Mouse (Mus musculus) heart, embryonic 15.5 days (tissue): ENCODE measurements around the gene Rprd1b. TPM values are rescaled to one million over a fixed set of nuclear protein-coding genes. Genes with fewer than 3 reads are reported as not detected.

Experiments used
- ATAC-seq: fragments of 200-750 bp; cut with Nextera tagmentation; replicated peaks from 2 replicates; pipeline ENCODE4 v1.8.0; 2017; ENCODE audit warnings: low read depth, moderate TSS enrichment; ENCODE audit not compliant: insufficient number of reproducible peaks, insufficient read depth, low FRiP score
- H3K27ac ChIP-seq: fragments of 300-500 bp; sonication (generic); 2 replicates; pipeline ENCODE4 v1.5.1; 2015; ENCODE audit warnings: mild to moderate bottlenecking, inconsistent platforms
- H3K27me3 ChIP-seq: fragments of 300-500 bp; sonication (generic); 2 replicates; pipeline ENCODE4 v1.6.1; 2015; ENCODE audit warnings: inconsistent platforms
- H3K36me3 ChIP-seq: fragments of 300-500 bp; sonication (generic); 2 replicates; pipeline ENCODE4 v1.6.1; 2015; ENCODE audit warnings: mild to moderate bottlenecking, inconsistent platforms
- H3K4me1 ChIP-seq: fragments of 300-500 bp; sonication (generic); replicated peaks from 2 replicates; pipeline ENCODE4 v1.6.1; 2015; ENCODE audit warnings: inconsistent platforms
- H3K4me2 ChIP-seq: fragments of 300-500 bp; sonication (generic); 2 replicates; pipeline ENCODE4 v1.6.1; 2015; ENCODE audit warnings: inconsistent platforms, mild to moderate bottlenecking, moderate library complexity
- H3K4me3 ChIP-seq: fragments of 300-500 bp; sonication (generic); 2 replicates; pipeline ENCODE4 v1.5.1; 2015; ENCODE audit warnings: mild to moderate bottlenecking, inconsistent platforms
- H3K9ac ChIP-seq: fragments of 300-500 bp; sonication (generic); 2 replicates; pipeline ENCODE4 v1.6.1; 2015; ENCODE audit warnings: mild to moderate bottlenecking, inconsistent platforms
- H3K9me3 ChIP-seq: fragments of 300-500 bp; sonication (generic); replicated peaks from 2 replicates; pipeline ENCODE4 v1.6.1; 2016; ENCODE audit warnings: inconsistent platforms
- WGBS: fragments of 180-500 bp; shearing (Covaris S2); methylation state at CpG from one replicate; pipeline ENCODE4 v1.1.7; 2015; ENCODE audit warnings: mixed read lengths; 5-methylcytosine and 5-hydroxymethylcytosine counted together
- polyA plus RNA-seq: library from polyadenylated mRNA; unstranded; fragments of >200 nt; fragmentation: Nextera tagmentation; extraction: Ambion mirVana; gene quantifications from 2 replicates; pipeline ENCODE4 v1.2.1, GENCODE M21; 2015

Gene Rprd1b
- polyA plus RNA-seq, 1 experiment from 2014 or later: 28.6 TPM

DNA sequence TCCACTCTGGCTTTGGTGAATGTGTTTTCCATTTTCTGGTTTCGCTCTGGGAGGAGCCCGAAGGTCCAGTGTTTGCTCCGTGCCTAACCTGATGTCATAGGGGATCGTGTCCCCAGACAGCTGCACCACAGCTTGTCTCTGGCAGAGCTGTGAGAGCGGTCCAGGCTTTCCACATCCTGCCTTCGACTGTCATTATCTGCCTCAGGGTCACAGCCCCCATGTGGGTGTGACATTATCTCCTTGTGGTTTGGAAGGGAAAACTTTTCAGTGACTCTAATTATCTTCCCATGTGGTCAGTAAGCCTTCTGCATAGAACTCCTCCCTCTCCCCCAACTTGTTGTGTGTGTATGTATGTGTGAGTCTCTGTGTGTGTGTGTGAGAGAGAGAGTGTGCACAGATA lies 77.3 kb downstream of the Rprd1b start:
- Histone ChIP-seq H3K4me3 (no peak overlapping the region), H3K9me3 (no peaks in the 10 kb centered on the region), H3K27me3 (no peaks in the 10 kb centered on the region), H3K36me3 (no peaks in the 10 kb centered on the region), H3K27ac (no peak overlapping the region), H3K4me2 (no peak overlapping the region), H3K9ac (no peak overlapping the region), H3K4me1 (peaks cover 23% of the 10 kb centered on the region)
- no peak for ATAC-seq
- WGBS: 72% methylated on average over 6 of the region's 6 CpGs

DNA sequence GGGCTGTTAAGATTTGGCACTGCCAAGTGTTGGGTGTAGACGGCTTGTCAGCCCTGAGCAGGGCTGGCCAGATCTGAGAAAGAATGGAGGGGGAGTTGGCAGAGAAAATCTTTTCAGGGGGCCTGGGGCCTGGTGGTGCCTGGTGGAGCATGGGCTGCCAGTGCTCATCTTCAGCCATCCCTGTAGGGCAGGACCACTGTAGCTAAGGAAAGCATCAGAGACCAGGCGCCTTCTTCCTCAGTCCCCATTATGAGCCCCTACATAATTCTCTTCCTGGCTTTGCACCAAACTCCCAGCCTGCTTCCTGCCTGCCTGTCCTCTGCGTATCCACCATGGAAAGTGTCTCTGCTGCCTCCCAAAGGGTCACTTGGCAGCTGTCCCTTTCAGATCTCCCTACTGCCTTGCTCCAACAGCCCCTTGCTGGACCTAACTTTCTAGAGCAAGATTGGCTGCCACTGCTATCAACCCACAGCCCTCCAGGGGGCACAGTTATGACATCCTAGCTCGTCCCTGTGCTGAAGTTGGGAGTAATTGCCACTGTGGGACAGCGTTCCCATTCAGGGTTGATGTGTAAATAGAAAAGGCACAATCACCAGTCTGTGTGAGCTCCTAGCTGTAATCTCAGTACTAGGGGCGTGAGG lies 78.8 kb downstream of the Rprd1b start:
- Histone ChIP-seq H3K9me3 (no peaks in the 10 kb centered on the region), H3K4me2 (no peak overlapping the region), H3K4me3 (no peak overlapping the region), H3K9ac (no peak overlapping the region), H3K27me3 (no peaks in the 10 kb centered on the region), H3K27ac (peak overlapping the region; percentile 47), H3K4me1 (peaks cover 23% of the 10 kb centered on the region), H3K36me3 (no peaks in the 10 kb centered on the region)
- 23% methylated on average over 6 of the region's 6 CpGs for WGBS
- ATAC-seq: peak; percentile 70

DNA sequence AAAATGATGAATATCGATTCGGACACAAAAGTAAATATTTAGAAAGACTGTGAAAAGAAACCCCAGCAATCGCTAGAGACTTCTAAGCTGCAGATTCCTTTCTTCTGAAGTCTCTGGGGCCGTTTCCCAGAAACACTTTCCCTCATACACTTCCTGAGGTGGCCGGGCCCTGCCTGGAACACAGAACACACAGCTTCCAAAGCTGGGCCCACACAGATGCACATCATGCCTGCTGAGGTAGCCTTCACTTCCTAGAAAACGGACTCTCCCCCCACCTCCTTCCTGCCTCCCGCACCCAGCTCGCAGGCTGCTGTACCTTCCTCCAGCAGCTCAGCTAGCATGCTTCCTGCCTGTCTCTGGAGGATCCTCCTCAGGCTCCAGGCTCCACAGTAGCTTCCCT lies 81.2 kb downstream of the Rprd1b start:
- no peak for ATAC-seq
- H3K9ac ChIP-seq: no peak overlapping the region

DNA sequence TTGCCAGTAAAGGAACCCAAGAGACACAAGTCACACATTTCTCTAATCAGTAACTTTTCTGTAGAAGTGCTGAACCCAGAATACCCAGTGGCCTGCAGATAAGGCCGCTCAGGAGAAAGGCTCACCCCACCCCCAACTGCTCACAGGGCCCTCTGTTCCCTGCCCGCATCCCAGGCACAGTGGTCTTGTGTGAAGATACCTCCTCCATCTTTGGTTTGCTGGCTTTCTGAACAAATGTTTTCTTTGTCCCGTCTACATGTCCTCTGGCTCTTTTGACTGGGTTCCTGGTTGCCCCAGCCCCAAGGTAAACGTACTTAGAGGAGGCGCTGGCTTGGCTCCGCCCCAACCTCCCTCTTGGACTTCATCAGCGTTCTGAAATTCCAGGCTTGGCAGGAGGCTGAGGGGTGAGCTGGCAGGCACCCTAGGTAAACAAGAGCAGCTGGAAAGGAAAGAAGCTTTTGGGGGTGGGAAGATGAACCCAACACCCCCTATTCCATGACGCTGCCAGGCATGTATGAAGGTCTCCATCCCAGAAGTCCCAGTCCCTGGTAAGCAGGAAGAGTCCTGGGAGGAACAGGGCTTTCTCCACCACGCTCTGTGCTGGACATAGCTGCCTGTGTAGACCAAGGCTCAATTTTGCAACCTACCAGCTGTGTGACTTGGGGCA lies 85.4 kb downstream of the Rprd1b start:
- peak overlapping the region; percentile 71 for H3K27ac ChIP-seq
- no peaks in the 10 kb centered on the region for H3K9me3 ChIP-seq
- peak overlapping the region; percentile 36 for H3K4me2 ChIP-seq
- ATAC-seq: peak; percentile 62
- H3K27me3 ChIP-seq: no peaks in the 10 kb centered on the region
- peaks cover 22% of the 10 kb centered on the region for H3K36me3 ChIP-seq
- no peak overlapping the region; the same call in 1 of the 2 replicates for H3K4me3 ChIP-seq
- 11% methylated on average over 9 of the region's 9 CpGs for WGBS
- H3K9ac ChIP-seq: peak overlapping the region; percentile 27
- peaks cover 51% of the 10 kb centered on the region for H3K4me1 ChIP-seq

More for the DNA sequence above, 81.2 kb downstream of the Rprd1b start:
- no peaks in the 10 kb centered on the region for H3K27me3 ChIP-seq
- no peak overlapping the region for H3K4me2 ChIP-seq
- H3K4me3 ChIP-seq: no peak overlapping the region
- H3K4me1 ChIP-seq: peaks cover 39% of the 10 kb centered on the region
- 41% methylated on average over 8 of the region's 8 CpGs for WGBS
- no peaks in the 10 kb centered on the region for H3K9me3 ChIP-seq
- peak overlapping the region; percentile 66 for H3K27ac ChIP-seq
- no peaks in the 10 kb centered on the region for H3K36me3 ChIP-seq

DNA sequence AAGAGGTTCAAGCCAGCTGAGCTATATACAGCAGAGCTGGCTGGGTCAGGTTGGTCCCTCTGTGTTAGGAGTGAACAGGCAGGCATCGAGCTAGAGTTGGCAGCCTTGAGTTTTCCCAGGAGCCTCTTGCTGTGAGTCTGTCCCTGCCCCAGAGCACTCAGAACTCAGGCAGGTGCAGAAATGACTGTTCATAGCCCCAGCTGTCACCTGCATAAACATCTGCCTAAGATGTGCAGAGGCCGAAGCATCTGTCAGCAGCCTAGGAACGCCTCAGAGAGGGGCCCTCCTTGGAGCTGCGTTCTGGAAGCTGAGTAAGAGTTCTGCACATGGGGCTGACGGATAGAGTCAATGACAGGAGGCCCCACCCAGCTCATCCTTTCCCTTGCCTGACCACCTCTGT lies 86.6 kb downstream of the Rprd1b start:
- peaks cover 34% of the 10 kb centered on the region for H3K36me3 ChIP-seq
- H3K9ac ChIP-seq: no peak overlapping the region
- no peaks in the 10 kb centered on the region for H3K27me3 ChIP-seq
- H3K27ac ChIP-seq: peak overlapping the region; percentile 61
- H3K4me3 ChIP-seq: no peak overlapping the region
- peaks cover 41% of the 10 kb centered on the region for H3K4me1 ChIP-seq
- no peak for ATAC-seq
- H3K4me2 ChIP-seq: no peak overlapping the region
- no peaks in the 10 kb centered on the region for H3K9me3 ChIP-seq
- WGBS: 14% methylated on average over 5 of the region's 5 CpGs

DNA sequence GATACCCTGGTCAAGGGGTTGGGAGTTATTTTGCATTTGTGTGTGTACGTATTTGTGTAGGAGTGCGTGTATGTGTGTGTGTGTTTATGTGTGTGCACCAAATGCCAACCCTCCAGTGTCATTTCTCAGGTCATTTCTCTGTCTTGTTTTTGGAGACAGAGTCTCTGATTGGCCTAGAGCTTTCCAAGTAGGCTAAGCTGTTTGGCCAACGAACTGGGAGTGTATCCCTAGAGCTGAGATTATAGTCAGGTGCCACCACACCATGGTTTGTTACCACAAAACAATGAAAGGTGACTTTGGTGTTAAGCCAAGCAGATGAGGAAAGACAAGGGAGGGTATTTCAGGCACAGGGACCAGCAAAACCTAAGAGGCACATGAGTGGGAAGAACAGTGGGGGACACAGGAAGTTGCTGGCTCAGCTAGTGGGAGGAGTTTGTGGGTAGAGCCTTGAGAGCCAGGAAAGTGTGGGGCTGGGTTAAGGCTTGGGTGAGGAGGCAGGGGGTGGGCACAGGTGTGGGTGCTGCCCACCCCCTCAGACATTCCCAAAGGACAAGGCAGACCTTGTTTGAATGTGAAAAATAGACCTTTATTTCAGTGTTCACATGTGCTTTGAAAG lies 87.6 kb downstream of the Rprd1b start:
- H3K27ac ChIP-seq: peak overlapping the region; percentile 35
- 85% methylated on average over 3 of the region's 3 CpGs for WGBS
- ATAC-seq: no peak
- no peak overlapping the region for H3K4me3 ChIP-seq
- no peaks in the 10 kb centered on the region for H3K27me3 ChIP-seq
- peaks cover 44% of the 10 kb centered on the region for H3K36me3 ChIP-seq
- no peak overlapping the region; the same call in 1 of the 2 replicates for H3K9ac ChIP-seq
- peaks cover 48% of the 10 kb centered on the region for H3K4me1 ChIP-seq
- H3K9me3 ChIP-seq: no peaks in the 10 kb centered on the region
- no peak overlapping the region for H3K4me2 ChIP-seq

DNA sequence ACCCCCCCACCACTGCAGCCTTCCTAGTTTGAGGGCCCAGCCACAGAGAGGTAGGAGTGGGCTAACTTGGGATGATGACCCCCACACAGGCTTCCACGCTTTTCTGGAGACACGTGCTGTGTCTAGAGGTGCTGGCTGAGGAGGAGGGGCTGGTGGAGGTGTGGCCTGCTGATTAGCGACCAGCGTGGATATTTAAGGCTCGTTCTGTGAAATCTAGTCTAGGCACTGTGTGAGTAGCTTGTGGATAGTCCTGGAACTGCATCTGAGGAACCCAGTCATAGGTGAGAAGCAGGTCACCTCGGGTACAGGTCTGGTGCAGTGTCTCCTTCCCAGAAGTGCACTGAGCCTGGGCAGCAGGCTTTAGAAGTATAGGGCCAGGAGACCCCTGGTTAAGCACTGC lies 88.4 kb downstream of the Rprd1b start:
- peaks cover 54% of the 10 kb centered on the region for H3K4me1 ChIP-seq
- no peak overlapping the region for H3K4me3 ChIP-seq
- H3K27me3 ChIP-seq: no peaks in the 10 kb centered on the region
- H3K9ac ChIP-seq: no peak overlapping the region
- H3K36me3 ChIP-seq: peaks cover 45% of the 10 kb centered on the region
- WGBS: 26% methylated on average over 6 of the region's 6 CpGs
- no peaks in the 10 kb centered on the region for H3K9me3 ChIP-seq
- no peak for ATAC-seq
- H3K27ac ChIP-seq: peak overlapping the region; percentile 35
- H3K4me2 ChIP-seq: no peak overlapping the region

DNA sequence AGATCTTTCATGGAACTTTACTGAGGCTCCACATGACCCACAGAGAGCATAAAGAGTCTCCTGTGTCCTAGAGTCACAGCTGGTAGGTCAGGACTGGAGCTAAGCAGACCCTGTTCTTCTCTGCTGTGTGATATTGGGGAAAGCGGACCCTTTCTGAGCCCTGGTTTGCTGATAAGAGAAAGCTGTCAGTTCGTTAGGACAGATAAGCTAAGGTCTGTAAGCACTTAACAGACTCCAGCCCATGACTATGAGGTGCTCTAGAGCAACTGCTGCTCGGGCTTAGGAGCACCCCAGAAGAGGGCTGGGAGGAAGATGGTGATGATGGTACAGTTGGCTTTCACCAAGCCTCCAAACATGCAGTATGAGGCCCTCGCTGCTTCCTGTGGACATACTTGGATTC lies 90.8 kb downstream of the Rprd1b start:
- ATAC-seq: no peak
- no peaks in the 10 kb centered on the region for H3K9me3 ChIP-seq
- no peak overlapping the region for H3K4me3 ChIP-seq
- 65% methylated on average over 4 of the region's 4 CpGs for WGBS
- H3K4me2 ChIP-seq: no peak overlapping the region
- H3K4me1 ChIP-seq: peaks cover 61% of the 10 kb centered on the region
- no peaks in the 10 kb centered on the region for H3K27me3 ChIP-seq
- H3K36me3 ChIP-seq: peaks cover 49% of the 10 kb centered on the region
- no peak overlapping the region for H3K9ac ChIP-seq
- no peak overlapping the region for H3K27ac ChIP-seq

DNA sequence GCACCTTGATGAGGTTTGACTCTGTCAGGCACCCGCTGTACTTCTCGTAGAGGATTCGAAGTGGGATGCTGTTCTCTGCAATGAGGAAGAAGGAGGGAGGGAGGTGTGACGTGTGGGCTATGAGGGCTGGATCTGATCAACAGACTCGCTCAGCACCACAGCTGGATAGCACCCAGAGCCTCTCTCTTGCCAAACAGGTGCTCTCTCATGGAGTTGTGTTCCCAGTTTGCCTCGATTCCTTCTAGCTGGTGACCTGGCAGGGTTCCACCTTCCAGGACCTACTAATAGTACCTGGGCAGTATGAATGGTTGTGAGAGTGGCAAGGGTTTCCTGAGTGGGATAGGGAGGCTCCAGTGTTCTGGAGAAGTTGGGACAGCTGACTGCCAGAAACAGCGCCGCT lies 91.9 kb downstream of the Rprd1b start:
- ATAC-seq: no peak
- Histone ChIP-seq H3K27ac (no peak overlapping the region), H3K4me2 (no peak overlapping the region), H3K4me1 (peaks cover 52% of the 10 kb centered on the region), H3K4me3 (no peak overlapping the region), H3K27me3 (no peaks in the 10 kb centered on the region), H3K9me3 (no peaks in the 10 kb centered on the region), H3K36me3 (peaks cover 57% of the 10 kb centered on the region), H3K9ac (no peak overlapping the region)
- 79% methylated on average over 8 of the region's 8 CpGs for WGBS

DNA sequence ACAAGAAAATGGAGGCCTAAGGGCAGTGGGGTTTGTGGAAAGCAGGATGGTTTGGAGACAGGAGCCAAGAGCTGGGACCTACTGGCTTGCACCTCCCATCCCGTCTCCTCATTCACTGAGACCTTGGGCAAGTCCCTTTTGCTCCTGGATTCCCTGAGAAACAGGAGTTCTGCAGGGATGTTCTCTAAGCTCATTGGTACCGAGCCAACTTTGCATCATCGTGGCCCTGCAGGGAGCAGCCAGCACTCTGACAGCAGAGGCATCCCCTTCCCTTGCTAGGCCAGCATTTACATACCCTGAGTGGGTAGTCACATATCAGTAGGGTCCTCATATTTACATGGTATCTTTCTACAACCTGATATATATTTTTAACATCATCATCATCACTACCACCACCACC lies 92.6 kb downstream of the Rprd1b start:
- Histone ChIP-seq H3K9me3 (no peaks in the 10 kb centered on the region), H3K36me3 (peaks cover 63% of the 10 kb centered on the region), H3K4me2 (no peak overlapping the region), H3K27ac (no peak overlapping the region), H3K4me3 (no peak overlapping the region), H3K9ac (no peak overlapping the region), H3K4me1 (peaks cover 48% of the 10 kb centered on the region), H3K27me3 (no peaks in the 10 kb centered on the region)
- 74% methylated on average over 3 of the region's 3 CpGs for WGBS
- ATAC-seq: no peak

DNA sequence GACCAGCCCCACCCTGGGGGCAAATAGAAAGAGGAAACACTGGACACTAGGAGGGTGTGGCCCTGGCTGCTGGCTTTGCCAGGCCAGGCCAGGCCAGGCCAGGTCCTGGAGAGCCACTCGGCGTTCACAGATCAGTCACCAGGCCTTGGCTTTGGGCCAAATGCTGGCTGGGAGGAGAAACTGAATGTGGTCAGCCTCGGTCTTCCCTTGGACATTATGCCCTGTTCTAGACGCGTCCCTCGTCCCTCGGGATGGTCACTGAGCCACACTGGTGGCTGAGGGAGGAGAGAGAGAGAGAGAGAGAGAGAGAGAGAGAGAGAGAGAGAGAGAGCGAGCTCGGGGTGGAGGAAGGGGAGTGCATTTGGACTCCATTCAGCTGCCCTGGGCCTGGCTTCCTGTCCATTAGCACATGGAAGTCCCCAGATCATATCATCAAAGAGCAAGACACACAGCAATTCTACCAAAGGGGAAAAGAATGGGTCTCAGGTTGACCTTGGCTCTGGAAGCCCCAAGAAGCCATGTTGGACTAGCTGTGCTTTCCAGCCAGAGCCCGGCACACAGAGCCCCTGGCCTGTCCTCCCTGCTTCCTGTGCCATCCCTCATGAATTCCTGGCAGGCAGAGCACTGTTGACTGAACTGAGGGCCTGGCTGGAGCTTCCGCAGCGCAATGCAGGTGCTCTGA lies 93.5 kb downstream of the Rprd1b start:
- peaks cover 69% of the 10 kb centered on the region for H3K36me3 ChIP-seq
- ATAC-seq: peak; percentile 16; the same call in 1 of the 2 replicates

More for the DNA sequence above, 93.5 kb downstream of the Rprd1b start:
- H3K9ac ChIP-seq: no peak overlapping the region
- no peaks in the 10 kb centered on the region for H3K27me3 ChIP-seq
- no peaks in the 10 kb centered on the region for H3K9me3 ChIP-seq
- no peak overlapping the region for H3K4me3 ChIP-seq
- WGBS: 34% methylated on average over 11 of the region's 12 CpGs
- H3K27ac ChIP-seq: peak overlapping the region; percentile 92
- peaks cover 40% of the 10 kb centered on the region for H3K4me1 ChIP-seq
- no peak overlapping the region for H3K4me2 ChIP-seq
